Mouse (Mus musculus) large intestine, adult 2 months (tissue): Measurements from ENCODE around the gene Stpg2. TPM values are rescaled to one million over a fixed set of nuclear protein-coding genes. Genes with fewer than 3 reads are reported as not detected.
"Not testable (repeated sequence)": the region's sequence is repeated elsewhere in the genome, so short reads cannot be mapped to it uniquely, and the experiment has no call there.

Source experiments
- DNase-seq: peaks from one replicate; pipeline ENCODE4 v3.0.0-alpha.2; 2012; ENCODE audit warnings: low read depth, low spot score
- WGBS: fragments of 180-500 bp; shearing (Covaris S2); methylation state at CpG from one replicate; pipeline ENCODE4 v1.1.7; 2018; 5-methylcytosine and 5-hydroxymethylcytosine counted together
- polyA plus RNA-seq: library from polyadenylated mRNA; depleted of rRNA; stranded (reverse); fragments of >200 nt; gene quantifications from 2 replicates; pipeline ENCODE4 v1.2.3, GENCODE M21; 2012; rRNA removed

Gene Stpg2
- polyA plus RNA-seq, result not detected in 2 replicates

DNA sequence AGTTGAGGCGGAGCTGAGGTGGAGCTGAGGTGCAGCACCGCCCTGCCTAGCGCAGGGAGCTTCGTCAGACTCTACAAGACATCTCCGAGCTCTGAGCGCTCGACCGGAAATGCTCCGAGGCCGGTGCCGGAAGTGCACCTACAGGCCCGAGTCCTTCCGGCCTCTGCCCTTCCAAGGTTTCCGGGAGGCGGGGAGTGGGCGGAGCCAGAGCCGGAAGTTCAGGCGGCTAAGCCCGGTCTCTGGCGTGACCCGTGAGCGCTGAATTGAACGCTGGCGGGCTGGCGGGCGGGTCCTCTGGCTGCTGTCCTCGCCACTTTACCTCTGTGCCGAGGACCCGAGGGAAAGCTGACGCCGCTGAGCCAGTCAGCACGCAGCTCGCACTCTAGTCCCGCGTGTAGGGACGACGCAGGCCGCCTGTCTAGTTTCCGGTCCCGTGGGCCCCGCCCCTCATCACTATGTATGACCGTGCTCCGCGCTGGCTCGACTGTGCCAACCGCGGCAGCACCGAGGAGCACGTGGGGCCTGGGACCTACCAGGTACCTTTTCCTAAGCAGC lies at the start of gene Stpg2:
Stpg2 (plus strand) TSS at position 251 of the 555 bp plus-strand sequence.
- peak; percentile 56 for DNase-seq
- 1% methylated on average over 49 of the region's 49 CpGs for WGBS

- 33% methylated on average over 2 of the region's 2 CpGs for WGBS
- no peak for DNase-seq
Observed at GRCm38 (mm10) chr3:139162146-139162545, 43.3 kb upstream of the Stpg2 start.

DNA sequence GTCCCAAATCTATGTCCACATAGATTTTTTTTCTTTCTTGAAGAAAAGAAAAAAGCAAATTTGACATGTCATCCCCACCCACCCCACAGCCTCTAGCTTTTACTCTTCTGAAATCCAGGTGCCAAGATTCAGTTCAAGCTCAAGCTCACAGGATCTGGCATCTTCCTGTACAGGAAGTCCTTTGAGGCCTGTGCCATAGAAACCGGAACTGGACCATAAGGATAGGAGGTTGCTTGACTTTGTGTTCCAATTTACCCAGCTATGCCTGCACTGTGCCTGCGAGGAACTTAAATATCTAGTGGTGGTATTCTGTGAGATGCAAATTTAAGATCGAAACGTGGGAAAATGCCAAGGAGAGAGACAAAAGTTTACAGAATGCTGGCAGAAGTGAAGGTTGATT lies 42.8 kb upstream of the Stpg2 start:
- no peak for DNase-seq
- 73% methylated on average over 4 of the region's 4 CpGs for WGBS

DNA sequence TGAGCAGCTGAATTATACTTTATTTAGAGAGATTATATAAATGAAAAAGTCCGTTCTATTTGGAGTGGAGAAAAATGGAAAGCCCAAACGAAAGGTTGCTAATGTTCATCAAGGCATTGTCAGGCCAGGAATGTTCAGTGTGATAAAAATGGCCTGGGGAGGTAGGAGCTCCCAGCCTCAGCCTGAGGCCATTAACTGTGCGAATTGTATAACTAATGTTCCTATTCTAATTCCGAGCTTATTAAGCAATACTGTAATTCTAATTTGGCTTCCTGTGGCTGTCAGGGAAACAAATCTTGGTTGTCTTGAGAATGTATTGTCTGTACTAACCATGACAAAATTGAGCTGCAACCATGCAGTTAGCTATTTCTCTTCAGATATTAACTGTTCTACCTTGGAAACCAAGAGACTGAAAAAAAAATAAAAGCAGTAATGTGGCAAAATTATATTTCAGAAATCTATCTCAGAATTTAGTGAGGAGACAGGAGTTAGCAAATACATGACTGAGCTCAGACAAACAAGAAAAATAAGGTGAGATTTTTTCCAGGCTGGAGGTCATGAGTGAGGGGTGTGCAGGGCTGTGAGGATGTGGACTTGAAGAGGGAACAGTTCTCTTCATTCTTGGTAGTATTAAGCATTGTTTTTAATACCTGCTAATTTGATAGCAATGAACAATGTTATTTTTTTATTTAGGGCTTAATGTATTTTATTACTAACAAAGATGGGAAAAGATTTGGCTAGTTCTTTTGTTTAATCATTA lies 36.8 kb upstream of the Stpg2 start:
- no peak for DNase-seq
- 66% methylated on average over 4 of the region's 4 CpGs for WGBS

DNA sequence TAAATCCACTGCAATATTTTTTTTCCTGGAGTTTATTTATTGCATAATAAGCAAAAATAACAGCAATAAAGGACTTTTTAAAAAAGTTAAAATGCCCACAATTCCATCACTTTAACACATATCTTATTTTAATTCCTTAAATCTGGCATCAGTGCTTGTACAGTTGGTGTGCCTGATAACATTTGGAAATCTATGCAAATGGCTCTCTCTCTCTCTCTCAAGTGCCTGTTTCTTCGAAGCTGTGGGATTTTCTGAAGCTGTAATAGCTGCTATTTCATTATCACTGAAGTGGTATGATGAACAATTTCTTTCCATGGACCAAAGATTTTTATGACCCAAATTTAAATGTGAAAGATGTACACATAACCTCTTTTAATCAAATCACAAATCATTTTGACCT lies 35.8 kb upstream of the Stpg2 start:
- no peak for DNase-seq
- WGBS, result 49% methylated on average over 1 of the region's 1 CpGs

GRCm38 (mm10) chr3:139176936-139177335 lies 28.6 kb upstream of the Stpg2 start:
- WGBS, result 67% methylated on average over 1 of the region's 1 CpGs
- DNase-seq, result no peak

DNA sequence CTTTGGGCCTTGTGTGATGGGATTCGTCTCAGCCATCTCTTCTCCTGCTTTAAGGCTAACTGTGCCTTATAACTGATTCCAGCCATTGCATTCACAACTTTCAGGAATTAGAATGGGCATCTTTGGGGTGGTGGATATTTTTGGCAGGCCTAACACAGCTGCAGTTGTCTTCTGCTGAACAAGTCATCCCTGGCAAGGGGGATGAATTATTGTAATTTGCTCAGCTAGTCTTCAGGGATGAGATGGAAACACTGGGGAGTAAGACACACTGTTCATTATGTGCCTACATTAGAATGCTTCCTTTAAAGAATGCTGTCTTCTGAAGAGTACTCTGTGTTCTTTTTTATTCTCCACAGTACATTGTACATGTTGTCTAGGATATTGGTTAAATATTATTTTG lies 14.0 kb upstream of the Stpg2 start:
- DNase-seq, result no peak
- WGBS, result 74% methylated on average over 1 of the region's 1 CpGs

- DNase-seq, result no peak
Observed at GRCm38 (mm10) chr3:139193917-139194316, 11.6 kb upstream of the Stpg2 start.

- DNase-seq, result no peak
- WGBS, result 50% methylated on average over 3 of the region's 3 CpGs
Observed at GRCm38 (mm10) chr3:139198412-139198811, 7.1 kb upstream of the Stpg2 start.

- DNase-seq, result no peak
- WGBS, result 70% methylated on average over 3 of the region's 3 CpGs
Observed at GRCm38 (mm10) chr3:139200324-139200723, 5.2 kb upstream of the Stpg2 start.

DNA sequence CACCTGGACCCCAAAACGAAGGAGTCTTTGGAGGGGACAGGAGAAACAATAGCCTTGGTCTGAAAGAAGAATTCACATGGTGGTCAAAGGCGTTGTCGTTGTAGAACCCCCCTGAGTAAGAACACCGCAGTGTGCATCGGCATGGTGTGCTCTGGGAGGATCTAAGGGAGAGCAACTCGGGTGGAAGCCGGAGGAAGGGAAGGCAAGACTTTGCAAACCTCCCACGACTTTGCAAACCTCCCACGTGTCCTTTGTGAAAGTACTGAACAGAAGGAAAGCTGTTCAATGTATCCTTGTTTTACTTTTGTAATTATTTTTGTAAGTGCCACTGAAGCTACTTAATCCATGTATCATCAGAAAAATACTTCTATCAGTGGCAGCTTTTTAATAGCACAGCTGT lies 11.5 kb downstream of the Stpg2 start:
- no peak for DNase-seq
- WGBS, result 64% methylated on average over 9 of the region's 9 CpGs

DNA sequence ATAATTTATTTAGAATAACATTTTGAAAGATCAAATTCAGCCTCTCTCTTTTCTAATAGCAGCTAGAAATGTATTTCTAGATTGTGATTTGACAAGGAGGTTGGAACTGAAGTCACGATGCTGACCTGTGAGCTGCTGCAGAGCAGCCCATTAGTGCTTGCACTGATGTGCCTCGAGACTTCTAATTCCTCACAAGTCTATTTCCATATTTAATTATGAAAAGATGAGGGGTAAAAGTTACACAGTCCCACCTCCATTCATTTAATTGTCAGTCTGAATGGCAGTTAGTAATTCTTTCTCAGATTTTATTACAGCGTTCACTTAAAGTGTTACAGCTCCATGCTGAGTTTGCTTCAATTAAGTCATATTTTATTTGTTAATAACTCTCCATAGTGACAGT lies 19.6 kb downstream of the Stpg2 start:
- 74% methylated on average over 3 of the region's 3 CpGs for WGBS
- no peak for DNase-seq

GRCm38 (mm10) chr3:139226811-139227210 lies 21.3 kb downstream of the Stpg2 start:
- WGBS, result 54% methylated on average over 4 of the region's 4 CpGs
- DNase-seq, result no peak

GRCm38 (mm10) chr3:139245219-139245618 lies 39.7 kb downstream of the Stpg2 start:
- no peak for DNase-seq
- 63% methylated on average over 2 of the region's 2 CpGs for WGBS

DNA sequence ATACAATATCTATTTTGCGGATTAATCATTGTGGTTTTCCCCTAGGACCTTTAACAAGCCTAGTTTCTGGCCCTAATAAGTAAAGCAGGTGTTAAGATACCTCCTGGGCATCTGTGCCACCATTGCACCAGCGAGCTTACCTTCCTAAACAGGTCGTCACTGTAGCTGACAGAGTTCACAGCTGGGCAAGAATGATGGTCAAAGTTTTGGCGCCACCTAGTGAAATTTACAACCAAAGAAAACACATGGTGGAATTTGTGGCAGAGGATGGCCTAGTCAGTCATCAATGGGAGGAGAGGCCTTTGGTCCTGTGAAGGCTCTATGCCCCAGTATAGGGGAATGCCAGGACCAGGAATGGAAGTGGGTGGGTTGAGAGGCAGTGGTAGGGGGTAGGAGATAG lies 41.0 kb downstream of the Stpg2 start:
- 47% methylated on average over 4 of the region's 4 CpGs for WGBS
- DNase-seq, result no peak

GRCm38 (mm10) chr3:139262359-139262758 lies 56.9 kb downstream of the Stpg2 start:
- WGBS, result 46% methylated on average over 4 of the region's 4 CpGs
- not testable (repeated sequence) for DNase-seq

DNA sequence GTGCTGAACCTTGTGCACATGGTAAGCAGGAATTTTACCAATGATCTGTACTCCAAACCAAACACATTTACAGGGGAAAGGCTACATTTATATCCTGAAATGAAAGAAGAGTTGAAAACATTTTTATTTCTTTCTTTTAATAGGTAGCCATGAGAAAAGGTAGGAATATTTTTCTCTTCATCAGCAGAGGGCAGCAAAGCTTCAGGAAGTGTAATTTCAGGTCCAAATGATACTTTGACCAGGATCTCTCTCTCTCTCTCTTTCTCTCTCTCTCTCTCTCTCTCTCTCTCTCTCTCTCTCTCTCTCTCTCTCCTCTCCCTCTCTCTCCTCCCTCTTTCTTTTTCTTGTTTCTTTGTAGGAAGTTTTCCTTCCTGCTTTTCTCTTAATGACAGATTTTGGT lies 92.4 kb downstream of the Stpg2 start:
- DNase-seq, result no peak

DNA sequence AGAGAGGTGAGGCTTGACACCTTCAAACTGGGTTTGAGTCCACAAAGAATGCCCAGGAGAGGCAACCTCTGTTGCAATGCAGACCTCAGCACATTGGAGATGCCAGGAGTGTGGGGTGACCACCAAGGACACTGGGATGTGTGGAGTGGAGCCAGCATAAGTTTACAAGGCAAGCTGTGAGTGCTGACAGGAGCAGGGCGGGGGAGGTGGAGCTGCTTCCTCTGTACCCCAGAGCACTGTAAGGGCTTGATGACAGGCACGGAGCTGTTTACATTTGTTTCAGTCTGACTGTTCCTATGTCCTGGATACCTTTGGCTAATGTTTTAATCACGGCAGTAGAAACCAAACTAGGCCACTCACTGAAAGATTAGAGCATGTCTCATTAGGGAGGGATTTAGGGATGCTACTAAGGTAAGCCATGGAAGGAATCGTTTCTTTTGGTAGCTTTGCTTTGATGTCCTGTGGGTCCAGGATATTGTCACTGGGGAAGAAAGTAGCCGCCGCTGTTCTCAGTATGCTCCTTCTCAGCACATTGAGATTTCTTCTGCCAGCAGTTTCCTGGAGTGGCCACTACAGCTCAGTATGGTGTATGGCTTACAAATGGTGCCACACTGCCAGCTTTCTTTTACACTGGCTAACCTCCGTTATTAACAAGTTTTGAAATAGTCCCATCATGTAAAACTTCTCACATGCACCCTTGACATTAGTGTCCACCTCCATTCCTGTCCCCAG lies 102.8 kb downstream of the Stpg2 start:
- 38% methylated on average over 7 of the region's 7 CpGs for WGBS
- DNase-seq, result no peak

DNA sequence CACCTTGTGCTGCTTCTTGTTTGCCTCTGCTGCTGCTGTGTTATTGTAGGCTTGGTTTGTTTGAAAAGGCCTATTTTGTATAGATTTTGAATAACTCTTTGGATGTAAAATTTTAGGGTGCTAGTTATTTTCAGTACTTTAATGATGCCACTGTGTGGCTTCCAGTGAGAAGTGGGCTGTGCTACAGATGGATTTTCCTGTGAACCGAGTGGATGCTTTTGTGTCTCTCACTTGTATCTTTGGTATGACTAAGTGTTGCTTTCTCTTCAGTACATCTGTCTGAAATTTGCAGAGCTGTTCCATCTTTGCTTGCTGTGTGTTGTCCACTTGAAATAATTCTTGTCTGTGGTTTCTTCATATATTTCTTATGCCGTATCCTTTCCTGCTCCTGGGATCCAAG lies 106.2 kb downstream of the Stpg2 start:
- DNase-seq, result no peak
- WGBS, result 82% methylated on average over 2 of the region's 2 CpGs

GRCm38 (mm10) chr3:139380494-139380893 lies 175.0 kb downstream of the Stpg2 start:
- no peak for DNase-seq
- WGBS, result 80% methylated on average over 3 of the region's 3 CpGs
